Mouse (Mus musculus) hindbrain, embryonic 14.5 days (tissue): ENCODE measurements at regions not wholly inside any gene's neighbourhood (a gene's known extent, or its start where the extent isn't known, plus 50 kb on each side); places are given as distances from the start of the nearest gene placed in this dataset.

Experiments
- ATAC-seq: fragments of 200-750 bp; cut with Nextera tagmentation; 2 replicates; pipeline ENCODE4 v1.8.0; 2017; ENCODE audit warnings: moderate number of reproducible peaks, mild to moderate bottlenecking, moderate TSS enrichment, moderate library complexity; ENCODE audit not compliant: low FRiP score
- DNase-seq: peaks from one replicate; pipeline ENCODE4 v3.0.0-alpha.2; 2015; ENCODE audit warnings: low spot score
- H3K27ac ChIP-seq: fragments of 300-500 bp; sonication (generic); 2 replicates; pipeline ENCODE4 v1.5.1; 2014; ENCODE audit warnings: mild to moderate bottlenecking, moderate library complexity
- H3K27me3 ChIP-seq: fragments of 300-500 bp; sonication (generic); 2 replicates; pipeline ENCODE4 v1.6.1; 2014; ENCODE audit warnings: mild to moderate bottlenecking, low read length, mixed read lengths; ENCODE audit not compliant: control insufficient read depth, insufficient read depth
- H3K36me3 ChIP-seq: fragments of 300-500 bp; sonication (generic); replicated peaks from 2 replicates; pipeline ENCODE4 v1.6.1; 2014; ENCODE audit not compliant: control insufficient read depth, insufficient read depth
- H3K4me1 ChIP-seq: fragments of 300-500 bp; sonication (generic); replicated peaks from 2 replicates; pipeline ENCODE4 v1.6.1; 2014; ENCODE audit warnings: antibody characterized with exemption, low read length, mixed read lengths; ENCODE audit not compliant: control insufficient read depth, insufficient read depth
- H3K4me2 ChIP-seq: fragments of 300-500 bp; sonication (generic); replicated peaks from 2 replicates; pipeline ENCODE4 v1.6.1; 2014; ENCODE audit warnings: mild to moderate bottlenecking, moderate library complexity
- H3K4me3 ChIP-seq: fragments of 300-500 bp; sonication (generic); replicated peaks from 2 replicates; pipeline ENCODE4 v1.5.1; 2014; ENCODE audit warnings: mild to moderate bottlenecking, low read length
- H3K9ac ChIP-seq: fragments of 300-500 bp; sonication (generic); 2 replicates; pipeline ENCODE4 v1.6.1; 2014
- H3K9me3 ChIP-seq: fragments of 300-500 bp; sonication (generic); 2 replicates; pipeline ENCODE4 v1.6.1; 2016; ENCODE audit warnings: low read length; ENCODE audit not compliant: control insufficient read depth
- WGBS: fragments of 180-500 bp; shearing (Covaris S2); extraction: QIAGEN DNeasy Blood & Tissue Kit; methylation state at CpG from one replicate; pipeline ENCODE4 v1.1.7; 2014; 5-methylcytosine and 5-hydroxymethylcytosine counted together

GRCm38 (mm10) chr6:104999601-105000000 lies 507.0 kb downstream of the Cntn6 start:
- Histone ChIP-seq H3K4me3 (no peak overlapping the region), H3K27me3 (no peaks in the 10 kb centered on the region), H3K9ac (no peak overlapping the region), H3K36me3 (no peaks in the 10 kb centered on the region), H3K4me2 (no peak overlapping the region), H3K27ac (no peak overlapping the region), H3K4me1 (no peaks in the 10 kb centered on the region), H3K9me3 (no peaks in the 10 kb centered on the region)
- ATAC-seq (no peak), DNase-seq (no peak)
- 97% methylated on average over 1 of the region's 1 CpGs for WGBS

GRCm38 (mm10) chr6:105020672-105021071 lies 528.1 kb downstream of the Cntn6 start:
- ATAC-seq = no peak
- Histone ChIP-seq H3K27ac (no peak overlapping the region), H3K4me1 (no peaks in the 10 kb centered on the region; the same call in 1 of the 2 replicates), H3K9ac (no peak overlapping the region), H3K9me3 (no peaks in the 10 kb centered on the region), H3K4me3 (no peak overlapping the region), H3K4me2 (no peak overlapping the region), H3K27me3 (no peaks in the 10 kb centered on the region), H3K36me3 (no peaks in the 10 kb centered on the region)
- DNase-seq = no peak
- WGBS = 76% methylated on average over 4 of the region's 4 CpGs

GRCm38 (mm10) chr6:105021174-105021573 lies 528.6 kb downstream of the Cntn6 start:
- no peaks in the 10 kb centered on the region; the same call in 1 of the 2 replicates for H3K4me1 ChIP-seq
- 0 out of 2 replicates have a peak, but pooled peaks have one; percentile 46 for ATAC-seq
- DNase-seq = peak; percentile 26
- H3K27ac ChIP-seq = 0 out of 2 replicates have a peak overlapping the region, but pooled peaks have one; percentile 43
- H3K4me2 ChIP-seq = no peak overlapping the region
- H3K27me3 ChIP-seq = no peaks in the 10 kb centered on the region
- no peaks in the 10 kb centered on the region for H3K36me3 ChIP-seq
- no peak overlapping the region for H3K9ac ChIP-seq
- no peak overlapping the region for H3K4me3 ChIP-seq
- 54% methylated on average over 4 of the region's 4 CpGs for WGBS
- no peaks in the 10 kb centered on the region for H3K9me3 ChIP-seq

GRCm38 (mm10) chr6:105066146-105066545 lies 573.6 kb downstream of the Cntn6 start:
- H3K4me3 ChIP-seq = no peak overlapping the region
- H3K27ac ChIP-seq = no peak overlapping the region
- H3K36me3 ChIP-seq = no peaks in the 10 kb centered on the region
- H3K9me3 ChIP-seq = no peaks in the 10 kb centered on the region
- peak; percentile 57; the same call in 1 of the 2 replicates for ATAC-seq
- H3K9ac ChIP-seq = no peak overlapping the region
- H3K27me3 ChIP-seq = no peaks in the 10 kb centered on the region
- WGBS = 58% methylated on average over 2 of the region's 2 CpGs
- no peak overlapping the region for H3K4me2 ChIP-seq
- no peaks in the 10 kb centered on the region for H3K4me1 ChIP-seq
- no peak for DNase-seq

GRCm38 (mm10) chr6:105090882-105091281 lies 586.6 kb upstream of the Cntn4 start:
- Histone ChIP-seq H3K4me1 (no peaks in the 10 kb centered on the region), H3K9ac (no peak overlapping the region), H3K36me3 (no peaks in the 10 kb centered on the region), H3K27ac (no peak overlapping the region), H3K4me2 (no peak overlapping the region), H3K9me3 (no peaks in the 10 kb centered on the region), H3K27me3 (no peaks in the 10 kb centered on the region), H3K4me3 (no peak overlapping the region)
- 13% methylated on average over 1 of the region's 1 CpGs for WGBS
- ATAC-seq (no peak), DNase-seq (peak; percentile 34)
